Mouse (Mus musculus) liver, adult 2 months (tissue): Measurements from ENCODE around the gene Trp73.

Experiments used
- CTCF ChIP-seq: fragments of 200-500 bp; IDR thresholded peaks from 2 replicates; pipeline ENCODE4 v1.5.1; 2011; ENCODE audit warnings: low read depth, low read length, control low read depth
- POLR2A ChIP-seq: fragments of 200-500 bp; IDR thresholded peaks from 2 replicates; pipeline ENCODE4 v1.6.1; 2011; ENCODE audit warnings: low read length, control low read depth; ENCODE audit not compliant: insufficient read depth; ENCODE audit errors: extremely low read depth

DNA sequence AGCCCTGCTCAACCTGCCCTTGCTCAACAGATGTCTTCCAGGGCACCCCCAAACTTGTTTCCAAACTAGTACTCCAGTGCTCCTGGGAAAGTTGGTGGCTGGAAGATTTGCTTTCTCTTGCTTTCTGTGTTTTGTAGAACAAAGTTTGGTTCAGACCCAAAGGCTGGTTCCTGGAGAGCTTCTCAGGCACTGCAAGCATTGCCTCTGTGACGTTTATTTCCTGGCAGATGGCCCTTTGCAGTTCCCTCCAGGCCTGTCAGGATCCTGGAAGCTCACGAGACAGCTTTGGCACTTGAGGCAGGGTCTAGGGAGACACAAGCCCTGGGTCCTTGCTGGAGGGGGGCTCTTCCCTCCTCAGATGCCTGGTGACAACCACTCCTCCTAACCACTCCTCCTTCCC lies 83.3 kb downstream of the Trp73 start:
- TF ChIP-seq POLR2A, result no peak
- no peak for TF ChIP-seq CTCF
